Mouse (Mus musculus) embryonic fibroblast, embryonic 13.5 days (primary cell): ENCODE results near the gene Zfp777. TPM values are rescaled to one million over a fixed set of nuclear protein-coding genes. Genes with fewer than 3 reads are reported as not detected.

Source experiments
- H3K27ac ChIP-seq: 2 replicates; pipeline ENCODE4 v1.5.1; 2012; ENCODE audit warnings: low read length, control low read depth, inconsistent platforms; ENCODE audit not compliant: insufficient read depth
- H3K4me1 ChIP-seq: 2 replicates; pipeline ENCODE4 v1.6.1; 2011; ENCODE audit warnings: low read length; ENCODE audit not compliant: control insufficient read depth, insufficient read depth
- H3K4me3 ChIP-seq: 2 replicates; pipeline ENCODE4 v1.5.1; 2011; ENCODE audit warnings: mild to moderate bottlenecking, control low read depth, low read length; ENCODE audit not compliant: insufficient read depth
- CTCF ChIP-seq: IDR thresholded peaks from 2 replicates; pipeline ENCODE4 v1.5.1; 2011; ENCODE audit warnings: mild to moderate bottlenecking, control low read depth, low read length, moderate library complexity, borderline replicate concordance; ENCODE audit not compliant: insufficient read depth
- POLR2A ChIP-seq: IDR thresholded peaks from 2 replicates; pipeline ENCODE4 v1.6.1; 2011; ENCODE audit warnings: low read depth, mild to moderate bottlenecking, control low read depth, low read length, moderate library complexity
- polyA plus RNA-seq: library from polyadenylated mRNA; stranded (reverse); fragments of >200 nt; gene quantifications from 2 replicates; pipeline ENCODE4 v1.2.4, GENCODE M21; 2011; ENCODE audit warnings: low read depth; ENCODE audit not compliant: missing spikeins, insufficient read length

Gene Zfp777
- polyA plus RNA-seq, 1 experiment = 26.4 TPM

DNA sequence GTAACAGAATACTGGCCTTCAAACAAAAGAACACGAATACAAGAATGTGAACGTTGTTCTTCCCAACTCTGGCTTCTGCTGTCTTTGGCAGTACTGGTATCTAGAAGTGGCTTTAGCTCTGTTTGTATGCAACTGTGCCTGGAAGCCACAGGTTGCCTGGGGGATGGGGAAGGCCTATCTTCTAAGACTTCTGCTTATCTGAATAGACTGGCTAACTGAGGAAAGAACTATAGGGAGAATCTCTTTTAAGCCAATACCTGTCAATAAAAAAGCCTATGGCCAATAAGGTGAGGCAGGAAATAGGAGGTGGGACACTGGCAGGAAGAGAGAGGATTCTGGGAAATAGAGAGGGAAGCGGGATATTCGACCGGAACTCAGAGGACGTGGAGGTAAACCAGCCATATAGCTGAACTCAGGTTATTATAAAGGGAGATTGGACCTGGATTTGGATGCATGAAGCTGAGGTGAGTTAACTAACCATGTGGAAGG is 16.9 kb upstream of the Zfp777 start:
- H3K27ac ChIP-seq = no peak overlapping the region
- H3K4me3 ChIP-seq = no peak overlapping the region
- no peaks in the 10 kb centered on the region for H3K4me1 ChIP-seq
- TF ChIP-seq POLR2A (no peak), CTCF (no peak)

DNA sequence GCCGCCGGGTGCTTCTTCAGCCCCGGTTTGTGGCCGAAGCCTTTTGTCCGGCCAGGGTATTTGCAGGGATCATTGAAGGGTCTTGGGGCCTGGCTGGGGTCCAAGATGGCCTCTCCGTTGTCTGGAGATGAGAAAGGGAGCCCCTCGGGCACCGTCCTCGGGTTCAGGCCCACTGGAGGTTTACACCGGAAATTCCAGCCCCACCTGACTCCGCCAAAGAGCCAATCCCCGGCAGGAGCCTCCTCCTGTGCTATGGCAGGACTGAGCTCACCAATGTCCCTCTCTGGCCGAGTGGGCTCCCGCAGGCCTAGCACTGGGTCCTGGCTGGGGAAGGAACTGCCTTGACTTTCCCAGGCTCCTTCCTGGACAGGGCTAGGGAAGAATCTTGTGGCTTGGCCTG is 15.7 kb upstream of the Zfp777 start:
- H3K4me1 ChIP-seq = no peaks in the 10 kb centered on the region
- TF ChIP-seq POLR2A (no peak), CTCF (no peak)
- H3K27ac ChIP-seq = no peak overlapping the region
- no peak overlapping the region for H3K4me3 ChIP-seq

DNA sequence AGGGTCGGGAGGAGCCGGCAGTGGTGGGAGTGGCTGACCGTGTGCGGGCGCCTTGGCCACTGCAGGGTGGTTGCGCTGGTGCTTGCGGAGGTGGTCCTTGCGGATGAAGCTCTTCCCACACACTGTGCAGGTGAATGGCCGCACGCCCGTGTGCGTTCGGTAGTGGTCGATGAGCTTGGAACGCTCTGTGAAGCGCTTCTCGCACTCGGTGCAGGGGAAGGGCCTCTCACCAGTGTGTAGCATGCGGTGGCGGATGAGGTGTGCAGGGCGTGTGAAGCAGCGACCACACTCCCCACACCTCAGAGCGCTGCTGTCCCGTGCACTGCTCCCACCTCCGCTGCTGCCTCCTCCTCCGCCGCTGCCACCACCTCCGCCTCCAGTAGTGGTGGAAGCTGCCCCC is 15.2 kb upstream of the Zfp777 start:
- TF ChIP-seq CTCF = no peak
- TF ChIP-seq POLR2A = no peak
- H3K4me3 ChIP-seq = no peak overlapping the region
- no peaks in the 10 kb centered on the region for H3K4me1 ChIP-seq
- H3K27ac ChIP-seq = no peak overlapping the region

DNA sequence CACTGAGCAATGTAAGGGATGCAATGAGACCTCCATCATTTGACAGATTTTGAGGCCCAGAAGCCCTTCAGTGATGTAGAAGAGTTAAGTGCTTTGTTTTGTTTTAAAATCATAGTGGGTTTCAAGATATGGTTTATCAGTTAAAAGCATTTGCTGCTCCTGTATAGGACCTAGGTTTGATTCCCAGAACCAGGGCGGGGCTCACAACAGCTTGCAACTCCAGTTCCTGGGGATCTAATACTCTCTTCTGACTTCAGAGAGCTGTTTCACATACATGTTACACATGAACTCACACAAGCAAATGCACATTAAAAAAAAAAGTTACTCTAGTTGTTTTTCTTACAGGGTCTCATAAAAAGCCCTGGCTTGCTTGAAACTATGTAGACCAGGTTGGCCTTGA is 12.2 kb upstream of the Zfp777 start:
- Histone ChIP-seq H3K27ac (no peak overlapping the region), H3K4me3 (no peak overlapping the region), H3K4me1 (no peaks in the 10 kb centered on the region)
- TF ChIP-seq POLR2A = no peak

DNA sequence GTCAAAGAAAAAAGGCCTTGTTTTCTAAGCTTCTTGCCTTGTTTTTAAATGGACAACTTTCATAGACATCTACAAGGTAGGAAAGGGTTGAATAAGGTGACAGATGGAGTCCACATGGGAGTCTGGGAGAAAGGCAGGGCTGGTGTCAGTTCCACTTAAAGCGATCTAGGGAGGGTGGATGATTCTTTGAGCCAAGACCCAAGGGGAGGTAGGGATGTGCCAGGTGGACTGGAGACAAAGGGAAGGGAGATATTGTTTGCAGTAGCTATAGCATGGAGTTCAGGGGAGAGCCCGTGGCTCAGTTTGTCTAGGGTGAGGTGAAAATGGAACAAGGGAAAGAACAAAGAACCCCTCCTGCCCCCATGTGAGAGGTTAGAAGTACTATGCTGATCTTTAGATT is 11.7 kb upstream of the Zfp777 start:
- Histone ChIP-seq H3K27ac (no peak overlapping the region), H3K4me3 (no peak overlapping the region), H3K4me1 (no peaks in the 10 kb centered on the region)
- TF ChIP-seq CTCF (no peak), POLR2A (no peak)

DNA sequence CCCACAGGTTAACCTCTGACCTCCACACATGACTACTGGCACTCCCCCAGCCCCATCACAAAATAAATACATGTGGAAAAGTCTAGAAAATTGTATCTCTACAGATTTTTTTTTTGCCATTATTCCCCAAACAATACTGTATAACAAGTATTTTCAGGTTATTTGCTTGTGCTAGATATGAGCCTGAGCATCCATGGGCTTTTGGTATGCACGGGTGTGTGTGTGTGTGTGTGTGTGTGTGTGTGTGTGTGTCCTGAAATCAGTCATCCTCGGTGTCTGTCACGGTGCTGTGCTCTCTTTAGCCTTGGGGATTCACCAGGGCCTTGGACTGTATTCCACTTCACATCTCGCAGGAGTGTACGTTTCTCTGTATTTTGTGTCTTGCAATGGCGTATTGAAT is 3.4 kb upstream of the Zfp777 start:
- TF ChIP-seq POLR2A = no peak
- TF ChIP-seq CTCF = no peak
- no peak overlapping the region for H3K27ac ChIP-seq
- no peaks in the 10 kb centered on the region; the same call in 1 of the 2 replicates for H3K4me1 ChIP-seq

DNA sequence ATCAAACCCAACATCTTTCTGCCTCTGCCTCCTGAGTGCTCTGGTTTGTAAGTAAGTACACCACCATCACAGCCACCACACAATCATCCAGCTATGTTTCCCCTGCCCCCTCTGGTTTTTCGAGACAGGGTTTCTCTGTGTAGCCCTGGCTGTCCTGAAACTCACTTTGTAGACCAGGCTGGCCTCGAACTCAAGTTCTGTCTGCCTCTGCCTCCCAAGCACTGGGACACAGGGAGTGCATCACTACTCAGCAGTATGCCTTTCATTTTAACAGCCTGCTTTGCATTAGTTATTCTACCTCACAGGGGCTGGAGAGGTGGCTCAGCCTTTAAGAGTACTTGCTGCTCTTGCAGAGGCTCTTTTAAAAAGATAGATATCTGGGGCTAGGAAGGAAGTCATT is 3.0 kb upstream of the Zfp777 start:
- Histone ChIP-seq H3K27ac (no peak overlapping the region), H3K4me3 (no peak overlapping the region), H3K4me1 (peaks cover 1% of the 10 kb centered on the region; the same call in 1 of the 2 replicates)
- TF ChIP-seq CTCF = no peak
- no peak for TF ChIP-seq POLR2A

More for the DNA sequence above, 3.4 kb upstream of the Zfp777 start:
- H3K4me3 ChIP-seq = no peak overlapping the region

DNA sequence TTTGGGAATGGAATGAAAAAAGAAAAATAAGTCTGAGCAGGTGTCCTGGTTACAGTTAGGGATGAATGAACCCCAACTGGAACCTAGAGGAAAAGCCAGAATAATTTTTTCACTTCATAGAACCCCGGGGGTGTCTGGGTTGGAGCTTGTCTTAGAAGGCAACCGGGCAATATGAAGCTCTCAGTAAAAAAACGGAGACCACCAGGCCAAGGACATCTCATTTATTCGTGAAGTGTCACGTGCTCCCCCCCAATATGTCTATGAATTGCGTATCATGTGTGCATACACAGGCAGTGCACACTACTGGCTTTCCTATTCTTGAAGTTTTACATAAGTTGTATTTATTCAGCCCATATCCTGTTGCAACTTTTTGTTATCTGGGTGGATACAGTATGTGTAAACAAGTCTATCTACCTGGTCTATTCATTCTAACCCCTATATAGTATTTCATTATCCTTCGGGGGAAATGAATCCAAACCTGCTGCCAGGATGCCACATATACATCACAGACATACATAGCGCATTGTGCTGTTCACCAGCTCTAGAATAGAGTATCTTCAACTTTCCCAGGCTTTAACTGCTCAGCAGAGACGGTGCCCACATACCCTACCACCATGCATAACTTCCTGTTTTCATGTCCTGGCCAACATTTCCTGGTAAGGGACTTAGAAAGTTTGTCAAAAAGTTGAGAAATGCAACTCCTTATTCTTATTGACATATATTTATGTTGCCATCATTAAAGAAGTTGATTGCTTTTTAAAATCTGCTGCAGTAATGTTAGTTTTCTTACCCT is 758 bp upstream of the Zfp777 start:
- no peak overlapping the region for H3K27ac ChIP-seq

DNA sequence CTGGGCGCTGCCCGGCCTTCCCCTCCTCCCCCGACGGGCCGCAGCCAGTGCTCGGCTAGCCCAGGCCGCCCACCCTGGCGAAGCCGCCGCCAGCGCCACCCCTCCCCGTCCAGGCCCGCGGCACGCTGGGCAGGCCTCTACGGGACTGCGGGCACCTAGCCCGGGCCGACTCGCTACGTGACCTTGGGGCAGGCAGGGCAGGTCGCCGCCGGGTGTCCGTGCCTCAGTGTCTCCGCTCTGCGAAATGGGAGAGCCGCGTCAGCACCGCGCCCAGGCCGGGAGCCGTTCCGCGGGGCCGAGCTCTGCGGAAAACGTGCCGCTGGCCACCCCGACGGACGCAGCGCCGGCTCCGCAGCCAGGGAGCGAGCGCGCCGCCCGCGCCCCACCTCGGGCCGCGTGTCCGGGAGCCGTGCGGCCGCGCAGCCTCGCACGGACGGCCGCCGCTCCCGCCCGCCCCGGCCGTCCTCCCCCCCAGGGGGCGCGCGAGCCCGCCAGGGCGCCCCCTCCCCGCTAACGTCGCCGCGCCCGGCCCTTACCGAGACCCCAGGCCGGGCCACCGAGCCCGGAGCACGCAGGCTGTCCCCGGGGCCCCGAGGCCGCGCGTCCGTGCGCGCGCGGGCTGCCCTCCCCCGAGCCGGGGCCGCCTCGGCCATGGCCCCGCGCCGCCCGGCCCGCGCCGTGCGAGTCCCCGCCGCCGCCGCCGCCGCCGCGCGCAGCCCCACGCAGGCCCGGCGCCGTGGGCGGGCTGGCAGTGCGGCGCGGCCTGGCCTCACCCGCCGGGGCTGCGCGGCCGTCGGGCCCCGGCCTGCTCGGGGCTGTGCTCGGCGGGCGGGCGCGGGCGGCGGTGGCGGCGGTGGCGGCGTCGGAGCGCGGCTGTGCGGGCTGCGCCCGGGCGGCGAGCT is 1.0 kb downstream of the Zfp777 start:
- peaks cover 5% of the 10 kb centered on the region; the same call in 1 of the 2 replicates for H3K4me1 ChIP-seq
- H3K4me3 ChIP-seq = peak overlapping the region; percentile 72
- TF ChIP-seq CTCF = no peak
- no peak for TF ChIP-seq POLR2A
- H3K27ac ChIP-seq = peak overlapping the region; percentile 43

More for the DNA sequence above, 758 bp upstream of the Zfp777 start:
- Histone ChIP-seq H3K4me1 (peaks cover 5% of the 10 kb centered on the region; the same call in 1 of the 2 replicates), H3K4me3 (peak overlapping the region; percentile 60)
- no peak for TF ChIP-seq POLR2A
- TF ChIP-seq CTCF = no peak

DNA sequence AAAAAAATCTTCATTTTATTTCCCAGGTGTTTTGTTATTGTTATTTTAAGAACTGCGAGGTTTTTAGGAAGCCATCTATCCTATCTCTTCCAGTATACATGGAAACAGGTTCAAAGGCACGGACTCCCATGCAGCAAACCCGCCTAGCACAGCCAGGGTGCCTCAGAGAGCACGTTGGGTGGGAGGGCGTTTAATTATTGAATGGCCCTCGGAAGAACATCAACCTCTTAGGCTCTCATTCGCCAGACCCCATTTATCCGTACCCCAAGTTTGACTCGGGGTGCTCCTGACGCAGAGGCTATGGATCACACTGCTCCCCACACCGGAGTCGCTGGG is 1.6 kb downstream of the Zfp777 start:
- H3K4me3 ChIP-seq = peak overlapping the region; percentile 72
- H3K27ac ChIP-seq = no peak overlapping the region
- TF ChIP-seq CTCF (peak; percentile 7; the same call in 1 of the 2 replicates), POLR2A (no peak)
- H3K4me1 ChIP-seq = peaks cover 5% of the 10 kb centered on the region; the same call in 1 of the 2 replicates
